Mouse (Mus musculus): ENCODE measurements around the gene Zfp57. TPM values are rescaled to one million over a fixed set of nuclear protein-coding genes. Genes with fewer than 3 reads are reported as not detected.
"Not testable (repeated sequence)": the region's sequence is repeated elsewhere in the genome, so short reads cannot be mapped to it uniquely, and the experiment has no call there.

The Zfp57 gene
- polyA plus RNA-seq, 1 experiment from 2014 or later: 8.6 TPM

GRCm38 (mm10) chr17:36981845-36982244, 19.1 kb upstream of the Zfp57 start:
- Histone ChIP-seq H3K4me2 (replicated peaks; ENCODE audit: low read depth) (peak overlapping the region; percentile 61), H3K4me3 (ENCODE audit: low read depth, low read length) (peak overlapping the region; percentile 23), H3K27ac (ENCODE audit: low read depth, low read length) (no peak overlapping the region), H3K9ac (ENCODE audit: low read depth, low read length) (no peak overlapping the region), H3K27me3 (replicated peaks; ENCODE audit: control insufficient read depth, insufficient read depth, low read length) (peaks cover 4% of the 10 kb centered on the region; the same call in 1 of the 2 replicates), H3K36me3 (ENCODE audit: control insufficient read depth, insufficient read depth) (no peaks in the 10 kb centered on the region), H3K9me3 (ENCODE audit: control insufficient read depth) (no peaks in the 10 kb centered on the region), H3K4me1 (replicated peaks; ENCODE audit: control insufficient read depth, insufficient read depth, low read length) (no peaks in the 10 kb centered on the region)
- ATAC-seq: no peak
- WGBS: 6% methylated on average over 4 of the region's 4 CpGs
- no peak for TF ChIP-seq CTCF (IDR thresholded peaks at IDR 0.05; ENCODE audit: low read depth)

- no peak for ATAC-seq
- 29% methylated on average over 5 of the region's 5 CpGs for WGBS
- no peak overlapping the region for H3K9ac ChIP-seq (ENCODE audit: low read depth, low read length)
- H3K4me1 ChIP-seq (replicated peaks; ENCODE audit: control insufficient read depth, insufficient read depth, low read length): no peaks in the 10 kb centered on the region
- no peak overlapping the region for H3K27ac ChIP-seq (ENCODE audit: low read depth, low read length)
- no peaks in the 10 kb centered on the region for H3K9me3 ChIP-seq (ENCODE audit: control insufficient read depth)
- no peaks in the 10 kb centered on the region for H3K36me3 ChIP-seq (ENCODE audit: control insufficient read depth, insufficient read depth)
- peaks cover 7% of the 10 kb centered on the region; the same call in 1 of the 2 replicates for H3K27me3 ChIP-seq (replicated peaks; ENCODE audit: control insufficient read depth, insufficient read depth, low read length)
- no peak for TF ChIP-seq CTCF (IDR thresholded peaks at IDR 0.05; ENCODE audit: low read depth)
- H3K4me3 ChIP-seq (ENCODE audit: low read depth, low read length): no peak overlapping the region
- H3K4me2 ChIP-seq (replicated peaks; ENCODE audit: low read depth): peak overlapping the region; percentile 61; the same call in 1 of the 2 replicates
Measured at GRCm38 (mm10) chr17:36982253-36983155, 18.5 kb upstream of the Zfp57 start.

- H3K4me1 ChIP-seq (replicated peaks; ENCODE audit: control insufficient read depth, insufficient read depth, low read length): no peaks in the 10 kb centered on the region
- peaks cover 25% of the 10 kb centered on the region; the same call in 1 of the 2 replicates for H3K27me3 ChIP-seq (replicated peaks; ENCODE audit: control insufficient read depth, insufficient read depth, low read length)
- TF ChIP-seq CTCF (IDR thresholded peaks at IDR 0.05; ENCODE audit: low read depth): no peak
- H3K36me3 ChIP-seq (ENCODE audit: control insufficient read depth, insufficient read depth): no peaks in the 10 kb centered on the region
- peak overlapping the region; percentile 20 for H3K4me3 ChIP-seq (ENCODE audit: low read depth, low read length)
- H3K4me2 ChIP-seq (replicated peaks; ENCODE audit: low read depth): peak overlapping the region; percentile 49
- WGBS: 10% methylated on average over 24 of the region's 24 CpGs
- H3K9ac ChIP-seq (ENCODE audit: low read depth, low read length): no peak overlapping the region
- H3K9me3 ChIP-seq (ENCODE audit: control insufficient read depth): no peaks in the 10 kb centered on the region
- no peak for ATAC-seq
- H3K27ac ChIP-seq (ENCODE audit: low read depth, low read length): no peak overlapping the region
Measured at GRCm38 (mm10) chr17:36988475-36988874, 12.5 kb upstream of the Zfp57 start.

GRCm38 (mm10) chr17:36989437-36989836, 11.5 kb upstream of the Zfp57 start, which contains the start of gene H2-M5:
TSS of gene H2-M5 (minus strand) at chr17:36989537.
- 33% methylated on average over 5 of the region's 5 CpGs for WGBS
- Histone ChIP-seq H3K9ac (ENCODE audit: low read depth, low read length) (no peak within 1 kb of the TSS), H3K27ac (ENCODE audit: low read depth, low read length) (no peak within 1 kb of the TSS), H3K9me3 (ENCODE audit: control insufficient read depth) (no peaks in the 10 kb centered on the region), H3K4me1 (replicated peaks; ENCODE audit: control insufficient read depth, insufficient read depth, low read length) (no peaks in the 10 kb centered on the region), H3K27me3 (replicated peaks; ENCODE audit: control insufficient read depth, insufficient read depth, low read length) (peaks cover 25% of the 10 kb centered on the region; the same call in 1 of the 2 replicates), H3K4me3 (ENCODE audit: low read depth, low read length) (peak within 1 kb of the TSS; percentile 20), H3K4me2 (replicated peaks; ENCODE audit: low read depth) (peak within 1 kb of the TSS; percentile 49), H3K36me3 (ENCODE audit: control insufficient read depth, insufficient read depth) (no peaks in the 10 kb centered on the region)
- no peak for ATAC-seq
- TF ChIP-seq CTCF (IDR thresholded peaks at IDR 0.05; ENCODE audit: low read depth): no peak

- not testable (repeated sequence) for H3K9ac ChIP-seq (ENCODE audit: low read depth, low read length); H3K9me3 ChIP-seq (ENCODE audit: control insufficient read depth); H3K27ac ChIP-seq (ENCODE audit: low read depth, low read length); H3K4me1 ChIP-seq (replicated peaks; ENCODE audit: control insufficient read depth, insufficient read depth, low read length); H3K36me3 ChIP-seq (ENCODE audit: control insufficient read depth, insufficient read depth); H3K4me3 ChIP-seq (ENCODE audit: low read depth, low read length); ATAC-seq; H3K4me2 ChIP-seq (replicated peaks; ENCODE audit: low read depth)
- H3K27me3 ChIP-seq (replicated peaks; ENCODE audit: control insufficient read depth, insufficient read depth, low read length): peaks cover 25% of the 10 kb centered on the region; the same call in 1 of the 2 replicates
- WGBS: 92% methylated on average over 6 of the region's 6 CpGs
Measured at GRCm38 (mm10) chr17:36990630-36991029, 10.3 kb upstream of the Zfp57 start.

- no peak for ATAC-seq
- Histone ChIP-seq H3K27ac (ENCODE audit: low read depth, low read length) (no peak overlapping the region), H3K4me3 (ENCODE audit: low read depth, low read length) (no peak overlapping the region), H3K4me1 (replicated peaks; ENCODE audit: control insufficient read depth, insufficient read depth, low read length) (no peaks in the 10 kb centered on the region), H3K9me3 (ENCODE audit: control insufficient read depth) (no peaks in the 10 kb centered on the region), H3K4me2 (replicated peaks; ENCODE audit: low read depth) (no peak overlapping the region), H3K36me3 (ENCODE audit: control insufficient read depth, insufficient read depth) (no peaks in the 10 kb centered on the region), H3K9ac (ENCODE audit: low read depth, low read length) (no peak overlapping the region), H3K27me3 (replicated peaks; ENCODE audit: control insufficient read depth, insufficient read depth, low read length) (peaks cover 18% of the 10 kb centered on the region; the same call in 1 of the 2 replicates)
- TF ChIP-seq CTCF (IDR thresholded peaks at IDR 0.05; ENCODE audit: low read depth): no peak
- WGBS: 66% methylated on average over 3 of the region's 3 CpGs
Measured at GRCm38 (mm10) chr17:36992336-36993104, 8.4 kb upstream of the Zfp57 start.

Data from intestine, postnatal 0 days (tissue).